Mouse (Mus musculus) MEL (cell line): ENCODE data around the gene Taco1. TPM values are rescaled to one million over a fixed set of nuclear protein-coding genes. Genes with fewer than 3 reads are reported as not detected.

Source experiments
- DNase-seq: peaks from one replicate; pipeline ENCODE4 v3.0.0; 2011; ENCODE audit warnings: low read depth, low spot score
- H3K27ac ChIP-seq: 2 replicates; pipeline ENCODE4 v1.5.1; 2012; ENCODE audit warnings: low read depth, mild to moderate bottlenecking, control low read depth, low read length, moderate library complexity; ENCODE audit not compliant: control insufficient read depth
- H3K27me3 ChIP-seq, 2 experiments: fragments of 150-350 bp in 1 of 2; sonication (generic) in 1 of 2; 2 replicates each; pipeline ENCODE4 v1.6.1; 2012; ENCODE audit warnings: low read length in 2 of 2, mild to moderate bottlenecking in 2 of 2, improper control_type of control experiment in 1 of 2, moderate library complexity in 1 of 2; ENCODE audit not compliant: insufficient read depth in 2 of 2, control insufficient read depth in 1 of 2
- H3K36me3 ChIP-seq, 2 experiments: 2 replicates each; pipeline ENCODE4 v1.6.1; 2012 to 2014; ENCODE audit warnings: low read length in 2 of 2, improper control_type of control experiment in 1 of 2, inconsistent platforms in 1 of 2, mild to moderate bottlenecking in 1 of 2; ENCODE audit not compliant: insufficient read depth in 2 of 2, control insufficient read depth in 1 of 2
- H3K4me1 ChIP-seq, 2 experiments: fragments of 150-350 bp in 1 of 2; sonication (generic) in 1 of 2; 2 replicates each; pipeline ENCODE4 v1.6.1; 2012; ENCODE audit warnings: low read length in 2 of 2, improper control_type of control experiment in 1 of 2, mild to moderate bottlenecking in 1 of 2; ENCODE audit not compliant: insufficient read depth in 2 of 2, control insufficient read depth in 1 of 2
- H3K4me3 ChIP-seq, 2 experiments: fragments of 150-350 bp in 1 of 2; sonication (generic) in 1 of 2; 2 replicates each; pipeline ENCODE4 v1.5.1; 2012; ENCODE audit warnings: low read depth in 2 of 2, low read length in 2 of 2, mild to moderate bottlenecking in 2 of 2, moderate library complexity in 2 of 2, control low read depth in 1 of 2, improper control_type of control experiment in 1 of 2; ENCODE audit not compliant: control insufficient read depth in 1 of 2, insufficient read depth in 1 of 2
- H3K79me2 ChIP-seq: 2 replicates; pipeline ENCODE4 v1.6.1; 2012; ENCODE audit warnings: mild to moderate bottlenecking, low read length, moderate library complexity; ENCODE audit not compliant: control insufficient read depth, poor library complexity, insufficient read depth
- H3K9ac ChIP-seq: 2 replicates; pipeline ENCODE4 v1.6.1; 2012; ENCODE audit warnings: low read depth, mild to moderate bottlenecking, control low read depth, low read length, moderate library complexity; ENCODE audit not compliant: control insufficient read depth, poor library complexity, severe bottlenecking
- H3K9me3 ChIP-seq: fragments of 150-350 bp; sonication (generic); replicated peaks from 2 replicates; pipeline ENCODE4 v1.6.1; 2012; ENCODE audit warnings: mild to moderate bottlenecking, low read length, improper control_type of control experiment, moderate library complexity; ENCODE audit not compliant: insufficient read depth
- BHLHE40 ChIP-seq: IDR thresholded peaks from 2 replicates; pipeline ENCODE4 v1.6.1; 2012; ENCODE audit warnings: low read depth, mild to moderate bottlenecking, inconsistent platforms, low read length, improper control_type of control experiment, borderline replicate concordance
- CHD1 ChIP-seq: IDR thresholded peaks from 2 replicates; pipeline ENCODE4 v1.6.1; 2012; ENCODE audit warnings: low read depth, mild to moderate bottlenecking, inconsistent platforms, low read length, improper control_type of control experiment
- CHD2 ChIP-seq: IDR thresholded peaks from 2 replicates; pipeline ENCODE4 v1.6.1; 2011; ENCODE audit warnings: low read length, improper control_type of control experiment
- CTCF ChIP-seq, 3 experiments: IDR thresholded peaks in 2 of 3; conservative IDR thresholded peaks in 1 of 3; 2 replicates each; pipeline ENCODE4 v1.5.1; 2011 to 2012; ENCODE audit warnings: low read length in 3 of 3, low read depth in 2 of 3, mild to moderate bottlenecking in 2 of 3, improper control_type of control experiment in 1 of 3, inconsistent platforms in 1 of 3, mixed read lengths in 1 of 3, moderate library complexity in 1 of 3; ENCODE audit not compliant: control insufficient read depth in 1 of 3, insufficient read depth in 1 of 3, poor library complexity in 1 of 3, severe bottlenecking in 1 of 3
- E2F4 ChIP-seq: IDR thresholded peaks from 2 replicates; pipeline ENCODE4 v1.6.1; 2011; ENCODE audit warnings: low read depth, low read length, improper control_type of control experiment, borderline replicate concordance
- ELF1 ChIP-seq: IDR thresholded peaks from 2 replicates; pipeline ENCODE4 v1.6.1; 2014; ENCODE audit warnings: low read depth, mild to moderate bottlenecking, inconsistent platforms, low read length, improper control_type of control experiment, moderate library complexity
- EP300 ChIP-seq, 2 experiments: IDR thresholded peaks; 2 replicates each; pipeline ENCODE4 v1.6.1; 2011; ENCODE audit warnings: improper control_type of control experiment in 2 of 2, low read length in 2 of 2, low read depth in 1 of 2, mild to moderate bottlenecking in 1 of 2
- ETS1 ChIP-seq: IDR thresholded peaks from 2 replicates; pipeline ENCODE4 v1.6.1; 2012; ENCODE audit warnings: low read depth, mild to moderate bottlenecking, inconsistent platforms, low read length, improper control_type of control experiment, moderate library complexity
- GABPA ChIP-seq: IDR thresholded peaks from 2 replicates; pipeline ENCODE4 v1.6.1; 2012; ENCODE audit warnings: low read depth, mild to moderate bottlenecking, inconsistent platforms, low read length, improper control_type of control experiment, moderate library complexity
- GATA1 ChIP-seq: IDR thresholded peaks from 2 replicates; pipeline ENCODE4 v1.6.1; 2011; ENCODE audit warnings: low read depth, low read length, improper control_type of control experiment
- HCFC1 ChIP-seq: IDR thresholded peaks from 2 replicates; pipeline ENCODE4 v1.6.1; 2012; ENCODE audit warnings: low read depth, mild to moderate bottlenecking, inconsistent platforms, low read length, improper control_type of control experiment, moderate library complexity
- JUND ChIP-seq: IDR thresholded peaks from 2 replicates; pipeline ENCODE4 v1.6.1; 2011; ENCODE audit warnings: low read depth, mild to moderate bottlenecking, improper control_type of control experiment, low read length
- KAT2A ChIP-seq: conservative IDR thresholded peaks from 2 replicates; pipeline ENCODE4 v1.6.1; 2012; ENCODE audit warnings: low read depth, low read length, improper control_type of control experiment, inconsistent platforms
- MAX ChIP-seq: IDR thresholded peaks from 2 replicates; pipeline ENCODE4 v1.6.1; 2011; ENCODE audit warnings: low read length, improper control_type of control experiment
- MAZ ChIP-seq: IDR thresholded peaks from 2 replicates; pipeline ENCODE4 v1.6.1; 2012; ENCODE audit warnings: low read depth, mild to moderate bottlenecking, inconsistent platforms, low read length, improper control_type of control experiment
- MEF2A ChIP-seq: IDR thresholded peaks from 2 replicates; pipeline ENCODE4 v1.6.1; 2014; ENCODE audit warnings: low read depth, mild to moderate bottlenecking, inconsistent platforms, low read length, improper control_type of control experiment; ENCODE audit not compliant: poor library complexity, insufficient replicate concordance, severe bottlenecking; ENCODE audit errors: extremely low read depth
- MXI1 ChIP-seq: IDR thresholded peaks from 2 replicates; pipeline ENCODE4 v1.6.1; 2011; ENCODE audit warnings: mild to moderate bottlenecking, low read depth, low read length, improper control_type of control experiment
- MYB ChIP-seq: IDR thresholded peaks from 2 replicates; pipeline ENCODE4 v1.6.1; 2011; ENCODE audit warnings: mild to moderate bottlenecking, low read depth, low read length, improper control_type of control experiment
- NELFE ChIP-seq: IDR thresholded peaks from 2 replicates; pipeline ENCODE4 v1.6.1; 2011; ENCODE audit warnings: low read depth, low read length, improper control_type of control experiment
- POLR2A ChIP-seq, 2 experiments: IDR thresholded peaks; 2 replicates each; pipeline ENCODE4 v1.6.1; 2011 to 2012; ENCODE audit warnings: low read length in 2 of 2, mild to moderate bottlenecking in 2 of 2, control low read depth in 1 of 2, improper control_type of control experiment in 1 of 2, low read depth in 1 of 2, moderate library complexity in 1 of 2; ENCODE audit not compliant: control insufficient read depth in 1 of 2, insufficient read depth in 1 of 2, poor library complexity in 1 of 2
- POLR2AphosphoS2 ChIP-seq: IDR thresholded peaks from 2 replicates; pipeline ENCODE4 v1.6.1; 2011; ENCODE audit warnings: low read length, improper control_type of control experiment
- POLR2AphosphoS5 ChIP-seq: IDR thresholded peaks from 2 replicates; pipeline ENCODE4 v1.6.1; 2012; ENCODE audit warnings: low read depth, borderline replicate concordance, mild to moderate bottlenecking, inconsistent platforms, low read length, moderate library complexity, mixed read lengths
- RCOR1 ChIP-seq: IDR thresholded peaks from 2 replicates; pipeline ENCODE4 v1.6.1; 2012; ENCODE audit warnings: low read depth, mild to moderate bottlenecking, inconsistent platforms, low read length, improper control_type of control experiment
- SIN3A ChIP-seq: IDR thresholded peaks from 2 replicates; pipeline ENCODE4 v1.6.1; 2012; ENCODE audit warnings: low read length, improper control_type of control experiment, inconsistent platforms
- SMC3 ChIP-seq: IDR thresholded peaks from 2 replicates; pipeline ENCODE4 v1.6.1; 2011; ENCODE audit warnings: low read depth, low read length, improper control_type of control experiment
- TAL1 ChIP-seq: IDR thresholded peaks from 2 replicates; pipeline ENCODE4 v1.6.1; 2012; ENCODE audit warnings: mild to moderate bottlenecking, inconsistent platforms, low read length, moderate library complexity, mixed read lengths
- TBP ChIP-seq: IDR thresholded peaks from 2 replicates; pipeline ENCODE4 v1.8.0; 2011; ENCODE audit warnings: low read depth, low read length, improper control_type of control experiment
- TCF12 ChIP-seq: IDR thresholded peaks from 2 replicates; pipeline ENCODE4 v1.6.1; 2014; ENCODE audit warnings: low read depth, mild to moderate bottlenecking, inconsistent platforms, low read length, improper control_type of control experiment, moderate library complexity
- UBTF ChIP-seq: IDR thresholded peaks from 2 replicates; pipeline ENCODE4 v1.6.1; 2012; ENCODE audit warnings: low read depth, mild to moderate bottlenecking, inconsistent platforms, low read length, improper control_type of control experiment, moderate library complexity, borderline replicate concordance; ENCODE audit not compliant: insufficient read depth
- USF1 ChIP-seq: IDR thresholded peaks from 2 replicates; pipeline ENCODE4 v1.6.1; 2014; ENCODE audit warnings: low read depth, mild to moderate bottlenecking, inconsistent platforms, low read length, improper control_type of control experiment, moderate library complexity
- USF2 ChIP-seq, 2 experiments: IDR thresholded peaks; 2 replicates each; pipeline ENCODE4 v1.6.1; 2011 to 2012; ENCODE audit warnings: improper control_type of control experiment in 2 of 2, low read length in 2 of 2, borderline replicate concordance in 1 of 2, inconsistent platforms in 1 of 2, low read depth in 1 of 2, mild to moderate bottlenecking in 1 of 2; ENCODE audit not compliant: insufficient read depth in 1 of 2
- ZKSCAN1 ChIP-seq: IDR thresholded peaks from 2 replicates; pipeline ENCODE4 v1.6.1; 2012; ENCODE audit warnings: low read depth, mild to moderate bottlenecking, inconsistent platforms, low read length, improper control_type of control experiment, moderate library complexity
- ZMIZ1 ChIP-seq: IDR thresholded peaks from 2 replicates; pipeline ENCODE4 v1.6.1; 2012; ENCODE audit warnings: low read depth, mild to moderate bottlenecking, inconsistent platforms, low read length, improper control_type of control experiment, moderate library complexity
- ZNF384 ChIP-seq: IDR thresholded peaks from 2 replicates; pipeline ENCODE4 v1.6.1; 2012; ENCODE audit warnings: low read depth, mild to moderate bottlenecking, inconsistent platforms, low read length, improper control_type of control experiment
- polyA plus RNA-seq, 2 experiments: library from polyadenylated mRNA; stranded (reverse) in 1 of 2; unstranded in 1 of 2; fragments of >175 nt in 1 of 2; fragments of >200 nt in 1 of 2; gene quantifications; 2 replicates each; pipeline versions ENCODE4 v1.2.1 to v1.2.4; 2012; ENCODE audit warnings: low replicate concordance in 2 of 2, low read depth in 1 of 2; ENCODE audit not compliant: insufficient read length in 2 of 2, insufficient read depth in 1 of 2, missing spikeins in 1 of 2
- total RNA-seq: library from RNA; depleted of rRNA; stranded (reverse); fragments of 300-350 nt; gene quantifications from 2 replicates; pipeline ENCODE4 v1.2.3, GENCODE M21; 2012

The Taco1 gene
- total and polyA plus RNA-seq, 3 experiments: 33.1 to 33.3 TPM; not detected in 1

DNA sequence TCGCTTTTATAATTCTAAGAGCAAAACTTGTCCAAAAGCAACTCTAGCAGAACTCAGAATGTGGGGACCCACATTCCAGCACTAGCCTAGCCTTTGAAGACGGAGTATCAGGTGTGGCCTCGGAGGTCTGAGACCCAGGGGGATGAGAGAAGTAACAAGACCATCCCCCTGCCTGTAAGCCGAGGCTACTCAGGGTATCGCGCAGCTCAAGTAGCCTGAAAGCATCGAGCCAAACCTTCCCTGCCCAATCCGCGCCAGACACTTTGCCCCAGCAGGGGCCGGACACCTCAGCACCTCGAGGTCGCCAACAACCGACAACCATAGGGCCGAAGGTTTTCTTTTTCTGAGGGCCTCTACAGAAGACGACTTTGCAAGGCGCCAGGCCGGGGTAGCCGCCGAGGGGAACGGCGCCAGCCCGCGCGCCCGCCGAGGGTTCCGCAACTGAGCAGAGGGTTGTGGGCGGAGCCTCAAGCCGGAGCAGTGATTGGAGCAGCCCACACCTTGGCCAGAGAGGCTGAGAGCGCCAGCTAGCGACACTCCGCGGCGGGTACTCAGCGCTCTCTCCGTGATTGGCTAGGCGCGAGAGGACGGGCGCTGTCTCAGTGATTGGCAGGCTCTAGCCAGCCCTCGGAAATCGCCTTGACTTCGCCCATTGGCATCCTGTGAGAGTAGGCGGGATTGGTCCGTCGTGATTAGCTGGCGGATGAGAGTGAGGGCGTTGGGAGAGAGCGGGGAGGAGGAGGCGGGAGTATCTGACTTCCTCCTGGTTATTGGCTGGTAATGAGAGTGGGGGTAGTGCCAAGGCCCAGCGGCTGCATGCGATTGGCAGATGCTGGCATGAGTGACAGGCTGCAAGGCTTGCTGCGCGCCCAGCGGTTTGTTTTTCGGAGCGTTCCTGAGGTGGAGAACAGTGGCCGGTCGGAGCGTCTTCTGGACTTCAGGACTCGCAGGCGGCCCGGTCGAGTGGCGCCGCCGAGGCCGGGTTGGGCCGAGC is 18.1 kb downstream of the Taco1 start, which contains the start of gene Map3k3:
TSS of gene Map3k3 (plus strand) at position 906 of the 994 bp plus-strand sequence.
- peak; percentile 100 for DNase-seq
- peak within 1 kb of the TSS; percentile 68 to 97 for H3K4me3 ChIP-seq
- peaks cover 2 to 4% of the 10 kb centered on the region in 2 experiments; a peak in 2 of 4 replicates for H3K4me1 ChIP-seq
- no peaks in the 10 kb centered on the region for H3K9me3 ChIP-seq
- peaks cover 11% of the 10 kb centered on the region for H3K79me2 ChIP-seq
- no peaks in the 10 kb centered on the region for H3K27me3 ChIP-seq
- H3K9ac ChIP-seq: peak within 1 kb of the TSS; percentile 72
- H3K27ac ChIP-seq: peak within 1 kb of the TSS; percentile 42
- peaks cover 0 to 10% of the 10 kb centered on the region in 2 experiments; a peak in 2 of 4 replicates for H3K36me3 ChIP-seq
- TF ChIP-seq MEF2A (no peak), MAZ (peak; percentile 89), POLR2AphosphoS5 (no peak), NELFE (no peak; the same call in none of the 2 replicates), ZNF384 (no peak), JUND (no peak), HCFC1 (peak; percentile 70; the same call in 1 of the 2 replicates), POLR2AphosphoS2 (no peak), CHD2 (peak; percentile 83), USF1 (no peak), TAL1 (no peak), CHD1 (no peak), USF2 (IDR thresholded peaks at IDR 0.05; ENCODE audit: borderline replicate concordance in 1 of 2, insufficient read depth in 1 of 2, low read depth in 1 of 2, low read length in 2 of 2) (no peak), ETS1 (no peak), GATA1 (no peak), ELF1 (peak; percentile 58; the same call in 1 of the 2 replicates), ZKSCAN1 (no peak), RCOR1 (peak; percentile 97), MYB (no peak), SMC3 (no peak), E2F4 (no peak; the same call in 1 of the 2 replicates), CTCF (IDR thresholded peaks at IDR 0.05 in 2 of 3, conservative IDR thresholded peaks at IDR 0.05 in 1 of 3; ENCODE audit: control insufficient read depth in 1 of 3, insufficient read depth in 1 of 3, low read depth in 2 of 3, low read length in 3 of 3, poor library complexity in 1 of 3, severe bottlenecking in 1 of 3) (peak; percentile 25 to 87 (median 80); a peak in 5 of 6 replicates), EP300 (IDR thresholded peaks at IDR 0.05; ENCODE audit: low read depth in 1 of 2, low read length in 2 of 2) (no peak), POLR2A (IDR thresholded peaks at IDR 0.05; ENCODE audit: control insufficient read depth in 1 of 2, insufficient read depth in 1 of 2, low read depth in 1 of 2, low read length in 2 of 2, poor library complexity in 1 of 2) (peak; percentile 71 to 79; a peak in 2 of 4 replicates), TBP (peak; percentile 68), TCF12 (no peak), UBTF (no peak), MAX (no peak), BHLHE40 (no peak), SIN3A (peak; percentile 82), ZMIZ1 (no peak), KAT2A (no peak; the same call in 1 of the 2 replicates), GABPA (no peak), MXI1 (peak; percentile 34)
